Mouse (Mus musculus) ES-Bruce4 (cell line): Measurements from ENCODE around the gene Pitx2.

Source experiments
- CTCF ChIP-seq: IDR thresholded peaks from one replicate; pipeline ENCODE4 v1.8.1; 2011; ENCODE audit warnings: low read depth, low read length
- EP300 ChIP-seq: IDR thresholded peaks from 2 replicates; pipeline ENCODE4 v1.6.1; 2011; ENCODE audit warnings: low read depth, low read length; ENCODE audit not compliant: insufficient read depth
- POLR2A ChIP-seq: IDR thresholded peaks from one replicate; pipeline ENCODE4 v1.8.1; 2011; ENCODE audit warnings: low read length; ENCODE audit not compliant: insufficient read depth

DNA sequence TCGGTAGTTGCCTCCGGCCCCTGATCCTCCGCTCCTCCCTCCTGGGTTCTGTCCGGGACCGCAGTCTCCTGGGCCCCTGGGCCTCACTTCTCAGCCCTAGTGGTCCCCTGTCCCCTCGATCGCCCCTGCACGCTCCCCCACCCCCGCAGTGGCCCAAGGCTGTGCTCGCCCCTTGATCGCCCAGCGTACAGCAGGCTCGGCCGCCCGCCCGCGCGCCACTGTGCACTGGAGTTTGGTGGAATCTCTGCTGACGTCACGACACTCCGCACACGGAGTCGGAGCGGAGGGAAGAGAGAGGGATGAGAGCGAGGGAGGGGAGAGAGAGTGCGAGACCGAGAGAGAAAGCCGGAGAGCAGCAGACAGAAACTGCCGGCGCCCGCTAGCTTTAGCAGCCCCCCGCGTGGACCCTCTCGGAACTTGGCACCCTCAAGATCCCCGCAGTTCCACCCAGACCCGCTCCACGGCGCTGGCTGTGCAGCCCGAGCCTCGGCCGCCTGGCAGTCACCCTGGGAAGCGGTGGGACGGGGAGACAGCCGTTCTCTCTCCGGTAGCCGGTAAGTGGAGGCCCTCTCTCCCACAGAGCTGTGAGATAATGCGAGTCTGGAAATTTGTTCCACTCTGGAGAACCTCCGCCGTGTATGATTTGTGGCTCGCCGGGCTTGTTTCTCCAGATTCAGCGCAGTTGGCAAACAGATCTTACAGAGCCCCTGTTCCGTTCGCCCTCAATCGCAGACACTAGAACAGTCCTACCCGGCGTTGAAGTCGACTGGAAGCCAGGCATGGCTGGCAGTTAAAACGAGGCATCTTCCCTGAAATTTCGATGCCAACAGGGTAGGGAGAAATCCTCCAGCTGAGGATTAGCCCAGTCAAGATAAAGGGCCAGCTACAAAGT is at the start of gene Pitx2:
- TF ChIP-seq CTCF (no peak), POLR2A (no peak), EP300 (no peak)
